Mouse (Mus musculus): ENCODE measurements around the gene Clp1. TPM values are rescaled to one million over a fixed set of nuclear protein-coding genes. Genes with fewer than 3 reads are reported as not detected.
A peak's percentile ranks its signal among the peaks of the same experiment; 100 is the strongest.
"Not testable (repeated sequence)": the region's sequence is repeated elsewhere in the genome, so short reads cannot be mapped to it uniquely, and the experiment has no call there.

Gene Clp1
- polyA plus RNA-seq, 1 experiment from 2014 or later: 28.7 TPM

DNA sequence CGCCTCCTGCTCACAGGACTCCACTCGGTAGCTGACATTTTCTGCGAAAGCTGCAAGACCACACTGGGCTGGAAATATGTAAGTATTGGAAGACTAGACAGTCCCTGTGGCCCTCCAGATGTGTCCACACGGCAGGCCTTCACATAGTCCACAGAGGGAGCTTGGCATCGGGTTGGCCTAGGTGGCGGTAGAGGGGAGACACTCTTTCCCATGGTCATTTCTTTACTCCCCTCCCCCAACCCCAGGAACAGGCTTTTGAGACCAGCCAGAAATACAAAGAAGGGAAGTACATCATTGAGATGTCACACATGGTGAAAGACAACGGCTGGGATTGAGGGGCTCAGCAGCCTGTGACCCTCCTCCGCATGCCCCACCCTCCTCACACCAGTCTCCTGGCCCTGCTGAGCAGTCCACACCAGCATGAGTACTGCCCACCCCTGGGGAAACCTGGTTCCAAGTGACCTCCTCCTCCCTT, 10.3 kb upstream of the Clp1 start:
- Histone ChIP-seq H3K9ac (no peak overlapping the region), H3K4me1 (peaks cover 91% of the 10 kb centered on the region), H3K36me3 (peaks cover 7% of the 10 kb centered on the region; the same call in 1 of the 2 replicates), H3K27me3 (peaks cover 9% of the 10 kb centered on the region; the same call in 1 of the 2 replicates), H3K4me2 (0 out of 2 replicates have a peak overlapping the region, but pooled peaks have one; percentile 17), H3K27ac (0 out of 2 replicates have a peak overlapping the region, but pooled peaks have one; percentile 47), H3K4me3 (no peak overlapping the region), H3K9me3 (no peaks in the 10 kb centered on the region)
- peak; percentile 16; the same call in 1 of the 2 replicates for ATAC-seq (ENCODE audit: insufficient number of reproducible peaks, low FRiP score, low TSS enrichment, low read depth)
- WGBS: 5% methylated on average over 8 of the region's 8 CpGs

GRCm38 (mm10) chr2:84736312-84737161, 9.4 kb upstream of the Clp1 start:
- peaks cover 7% of the 10 kb centered on the region; the same call in 1 of the 2 replicates for H3K36me3 ChIP-seq
- H3K4me2 ChIP-seq: peak overlapping the region; percentile 30
- H3K9me3 ChIP-seq: no peaks in the 10 kb centered on the region
- WGBS: 5% methylated on average over 27 of the region's 27 CpGs
- peaks cover 81% of the 10 kb centered on the region for H3K4me1 ChIP-seq
- no peak for ATAC-seq (ENCODE audit: insufficient number of reproducible peaks, low FRiP score, low TSS enrichment, low read depth)
- H3K9ac ChIP-seq: 0 out of 2 replicates have a peak overlapping the region, but pooled peaks have one; percentile 7
- H3K27me3 ChIP-seq: peaks cover 9% of the 10 kb centered on the region; the same call in 1 of the 2 replicates
- no peak overlapping the region for H3K4me3 ChIP-seq
- no peak overlapping the region for H3K27ac ChIP-seq

GRCm38 (mm10) chr2:84735346-84735920, 8.3 kb upstream of the Clp1 start:
- Histone ChIP-seq H3K9me3 (no peaks in the 10 kb centered on the region), H3K36me3 (peaks cover 6% of the 10 kb centered on the region; the same call in 1 of the 2 replicates), H3K4me2 (peak overlapping the region; percentile 66), H3K4me1 (peaks cover 70% of the 10 kb centered on the region), H3K9ac (no peak overlapping the region), H3K27me3 (peaks cover 12% of the 10 kb centered on the region), H3K4me3 (peak overlapping the region; percentile 44), H3K27ac (no peak overlapping the region)
- 14% methylated on average over 7 of the region's 7 CpGs for WGBS
- no peak for ATAC-seq (ENCODE audit: insufficient number of reproducible peaks, low FRiP score, low TSS enrichment, low read depth)

GRCm38 (mm10) chr2:84734919-84735318, 7.8 kb upstream of the Clp1 start:
- Histone ChIP-seq H3K27ac (no peak overlapping the region), H3K4me3 (peak overlapping the region; percentile 44), H3K4me1 (peaks cover 65% of the 10 kb centered on the region), H3K9ac (peak overlapping the region; percentile 36), H3K4me2 (peak overlapping the region; percentile 66), H3K27me3 (peaks cover 12% of the 10 kb centered on the region), H3K36me3 (peaks cover under 1% of the 10 kb centered on the region; the same call in 1 of the 2 replicates), H3K9me3 (no peaks in the 10 kb centered on the region)
- ATAC-seq (ENCODE audit: insufficient number of reproducible peaks, low FRiP score, low TSS enrichment, low read depth): no peak
- WGBS: 2% methylated on average over 2 of the region's 2 CpGs

DNA sequence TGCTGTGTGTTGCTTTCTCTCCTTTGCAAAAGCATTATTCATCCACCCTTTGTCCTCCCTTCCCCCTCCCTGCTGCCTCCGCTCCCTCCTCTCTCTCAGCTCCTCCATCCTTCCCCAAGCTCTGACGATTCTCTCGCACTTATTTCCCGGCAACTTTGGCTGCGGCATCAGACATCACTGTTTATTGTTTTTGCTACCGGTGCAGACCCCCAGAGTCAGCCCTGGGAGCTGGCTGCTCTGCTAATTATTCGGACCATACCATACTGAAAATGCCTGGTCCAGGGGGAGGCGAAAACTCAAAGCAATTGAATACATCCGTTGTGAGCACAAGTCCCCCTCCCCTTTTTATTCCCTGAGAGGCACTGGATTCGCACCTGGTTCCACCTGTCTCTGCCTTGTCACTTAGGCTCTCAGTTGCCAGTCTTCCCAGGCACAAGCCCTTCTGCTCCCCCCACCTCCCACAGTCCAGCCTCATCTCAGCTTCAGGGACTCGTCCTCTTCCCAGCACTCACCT, 7.3 kb upstream of the Clp1 start:
- H3K4me1 ChIP-seq: peaks cover 60% of the 10 kb centered on the region
- H3K36me3 ChIP-seq: no peaks in the 10 kb centered on the region
- peaks cover 12% of the 10 kb centered on the region for H3K27me3 ChIP-seq
- H3K9me3 ChIP-seq: no peaks in the 10 kb centered on the region
- ATAC-seq (ENCODE audit: insufficient number of reproducible peaks, low FRiP score, low TSS enrichment, low read depth): no peak
- WGBS: 0% methylated on average over 11 of the region's 11 CpGs
- peak overlapping the region; percentile 66 for H3K4me2 ChIP-seq
- H3K9ac ChIP-seq: peak overlapping the region; percentile 36
- peak overlapping the region; percentile 2; the same call in 1 of the 2 replicates for H3K27ac ChIP-seq
- H3K4me3 ChIP-seq: peak overlapping the region; percentile 44

DNA sequence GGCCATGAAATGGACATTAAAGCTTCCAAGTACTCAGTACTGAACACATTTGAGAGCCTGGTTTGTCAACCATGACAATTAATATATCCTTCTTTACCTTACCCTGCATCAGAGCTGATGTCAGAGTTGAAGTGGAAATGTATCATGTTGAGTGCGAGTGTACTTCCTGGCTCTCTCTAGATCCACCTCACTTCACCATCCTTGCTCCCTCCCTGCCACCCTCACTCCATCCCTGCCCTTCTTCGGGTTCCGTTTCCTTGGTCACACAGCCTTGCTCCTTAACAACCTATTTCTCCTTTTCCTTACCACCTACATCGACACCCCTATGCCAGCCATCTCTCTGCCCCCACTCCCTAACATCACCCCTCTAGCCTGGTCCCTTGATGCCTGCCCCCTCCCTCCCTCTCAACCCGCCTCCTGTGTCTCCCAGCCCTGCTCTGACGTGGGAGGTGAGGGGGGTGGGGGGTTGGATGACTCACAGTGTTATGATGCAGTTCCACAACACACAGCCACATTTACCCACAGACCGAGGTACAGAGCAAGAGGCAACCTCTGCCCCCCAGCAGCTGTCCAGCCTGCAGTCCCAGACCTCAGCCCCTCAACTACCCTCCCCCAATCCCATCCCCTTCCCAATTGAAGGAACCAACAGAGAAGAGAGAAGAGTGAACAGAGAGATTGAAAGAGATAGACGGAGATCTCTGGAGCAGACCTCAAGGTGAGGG, 6.6 kb upstream of the Clp1 start, which contains the start of gene Ypel4:
Gene Ypel4 (plus strand): TSS at position 480 of the 722 bp plus-strand sequence.
- Histone ChIP-seq H3K9me3 (no peaks in the 10 kb centered on the region), H3K4me2 (peak within 1 kb of the TSS; percentile 66), H3K4me1 (peaks cover 53% of the 10 kb centered on the region), H3K4me3 (peak within 1 kb of the TSS; percentile 44), H3K36me3 (no peaks in the 10 kb centered on the region), H3K27me3 (peaks cover 12% of the 10 kb centered on the region), H3K9ac (peak within 1 kb of the TSS; percentile 36), H3K27ac (peak within 1 kb of the TSS; percentile 2; the same call in 1 of the 2 replicates)
- 1% methylated on average over 8 of the region's 8 CpGs for WGBS
- ATAC-seq (ENCODE audit: insufficient number of reproducible peaks, low FRiP score, low TSS enrichment, low read depth): 0 out of 2 replicates have a peak, but pooled peaks have one; percentile 9

GRCm38 (mm10) chr2:84732394-84732793, 5.2 kb upstream of the Clp1 start:
- Histone ChIP-seq H3K36me3 (no peaks in the 10 kb centered on the region), H3K27ac (no peak overlapping the region), H3K27me3 (peaks cover 12% of the 10 kb centered on the region), H3K4me3 (no peak overlapping the region), H3K4me2 (no peak overlapping the region), H3K9me3 (no peaks in the 10 kb centered on the region), H3K4me1 (peaks cover 40% of the 10 kb centered on the region), H3K9ac (no peak overlapping the region)
- 75% methylated on average over 1 of the region's 1 CpGs for WGBS
- ATAC-seq (ENCODE audit: insufficient number of reproducible peaks, low FRiP score, low TSS enrichment, low read depth): no peak

DNA sequence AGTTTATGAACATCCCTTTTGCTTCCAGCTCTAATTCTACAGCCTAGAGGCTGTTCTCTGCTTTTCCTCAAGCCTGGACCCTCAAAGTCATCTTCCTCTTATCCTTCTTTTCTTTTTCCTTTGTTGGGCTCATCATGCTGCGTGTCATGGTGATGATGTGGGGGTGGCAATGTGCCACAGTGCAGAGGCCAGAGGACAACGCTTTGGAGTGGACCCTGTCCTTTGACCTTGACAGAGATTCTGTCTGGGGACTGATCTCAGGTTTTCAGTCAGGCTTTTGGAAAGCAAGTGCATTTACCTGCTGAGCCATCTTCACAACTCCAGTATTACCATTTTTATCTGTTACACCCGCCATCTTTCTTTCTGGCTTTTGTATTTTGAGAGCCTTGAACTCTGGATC, 4.1 kb upstream of the Clp1 start:
- 81% methylated on average over 3 of the region's 3 CpGs for WGBS

DNA sequence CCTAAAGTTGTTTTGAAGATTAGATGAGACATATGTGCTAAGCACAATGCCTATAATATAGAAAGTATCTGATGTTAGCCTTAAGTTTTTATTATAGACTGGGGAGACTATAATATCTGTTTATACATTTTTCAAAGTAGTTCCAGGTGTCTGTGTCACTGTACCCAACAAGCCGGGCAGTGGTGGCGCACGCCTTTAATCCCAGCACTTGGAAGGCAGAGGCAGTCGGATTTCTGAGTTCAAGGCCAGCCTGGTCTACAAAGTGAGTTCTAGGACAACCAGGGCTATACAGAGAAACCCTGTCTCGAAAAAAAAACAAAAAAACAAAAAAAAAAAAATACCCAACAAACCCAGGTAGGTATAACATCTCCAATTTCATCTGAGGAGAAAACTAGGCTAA, 1.0 kb upstream of the Clp1 start:
- H3K4me1 ChIP-seq: peaks cover 16% of the 10 kb centered on the region
- H3K9ac ChIP-seq; H3K9me3 ChIP-seq; ATAC-seq (ENCODE audit: insufficient number of reproducible peaks, low FRiP score, low TSS enrichment, low read depth); H3K4me2 ChIP-seq; H3K27ac ChIP-seq; H3K4me3 ChIP-seq; H3K27me3 ChIP-seq: not testable (repeated sequence)
- WGBS: 69% methylated on average over 5 of the region's 5 CpGs
- peaks cover 16% of the 10 kb centered on the region for H3K36me3 ChIP-seq

More for the DNA sequence above, 4.1 kb upstream of the Clp1 start:
- no peaks in the 10 kb centered on the region for H3K9me3 ChIP-seq
- no peak overlapping the region for H3K27ac ChIP-seq
- H3K9ac ChIP-seq: no peak overlapping the region
- ATAC-seq (ENCODE audit: insufficient number of reproducible peaks, low FRiP score, low TSS enrichment, low read depth): no peak
- H3K4me2 ChIP-seq: no peak overlapping the region
- peaks cover 32% of the 10 kb centered on the region for H3K4me1 ChIP-seq
- H3K4me3 ChIP-seq: no peak overlapping the region
- no peaks in the 10 kb centered on the region for H3K36me3 ChIP-seq
- H3K27me3 ChIP-seq: peaks cover 6% of the 10 kb centered on the region

- ATAC-seq (ENCODE audit: insufficient number of reproducible peaks, low FRiP score, low TSS enrichment, low read depth): no peak
- H3K4me3 ChIP-seq: peak overlapping the region; percentile 55
Observed at GRCm38 (mm10) chr2:84726716-84727115, 434 bp downstream of the Clp1 start.

GRCm38 (mm10) chr2:84725770-84726169, 1.4 kb downstream of the Clp1 start:
- H3K27ac ChIP-seq: no peak overlapping the region
- ATAC-seq (ENCODE audit: insufficient number of reproducible peaks, low FRiP score, low TSS enrichment, low read depth): no peak
- H3K27me3 ChIP-seq: no peaks in the 10 kb centered on the region
- no peaks in the 10 kb centered on the region for H3K9me3 ChIP-seq
- WGBS: 93% methylated on average over 10 of the region's 10 CpGs
- H3K36me3 ChIP-seq: peaks cover 24% of the 10 kb centered on the region
- H3K4me2 ChIP-seq: peak overlapping the region; percentile 70; the same call in 1 of the 2 replicates
- no peak overlapping the region for H3K9ac ChIP-seq
- H3K4me3 ChIP-seq: no peak overlapping the region
- H3K4me1 ChIP-seq: peaks cover 16% of the 10 kb centered on the region

More at GRCm38 (mm10) chr2:84726716-84727115, 434 bp downstream of the Clp1 start:
- Histone ChIP-seq H3K4me2 (peak overlapping the region; percentile 70), H3K27ac (no peak overlapping the region), H3K9ac (peak overlapping the region; percentile 44), H3K36me3 (peaks cover 19% of the 10 kb centered on the region), H3K9me3 (no peaks in the 10 kb centered on the region), H3K4me1 (peaks cover 16% of the 10 kb centered on the region), H3K27me3 (peaks cover 2% of the 10 kb centered on the region; the same call in 1 of the 2 replicates)
- under 1% methylated on average over 9 of the region's 9 CpGs for WGBS

Measured in limb, embryonic 15.5 days (tissue).